Mouse (Mus musculus): ENCODE results near the gene Rufy3.
A peak's percentile ranks its signal among the peaks of the same experiment; 100 is the strongest.
"Not testable (repeated sequence)": the region's sequence is repeated elsewhere in the genome, so short reads cannot be mapped to it uniquely, and the experiment has no call there.

Gene Rufy3

GRCm38 (mm10) chr5:88564501-88565147, at the start of gene Rufy3:
Gene Rufy3 (plus strand): TSS chr5:88565040.
- DNase-seq (ENCODE audit: low spot score in 2 of 2): peak; percentile 70 to 80

- DNase-seq (ENCODE audit: low spot score in 2 of 2): peak in 1 of 2 experiments; percentile 33
Measured at GRCm38 (mm10) chr5:88519232-88519631, 45.6 kb upstream of the Rufy3 start.

- DNase-seq (ENCODE audit: low spot score in 2 of 2): no peak
Measured at GRCm38 (mm10) chr5:88527657-88528056, 37.2 kb upstream of the Rufy3 start, which contains the start of gene Jchain. Gene Jchain (minus strand): TSS chr5:88527891.

- DNase-seq (ENCODE audit: low spot score in 2 of 2): no peak
Measured at GRCm38 (mm10) chr5:88530908-88531307, 33.9 kb upstream of the Rufy3 start.

GRCm38 (mm10) chr5:88534697-88535096, 30.1 kb upstream of the Rufy3 start:
- DNase-seq (ENCODE audit: low spot score in 2 of 2): no peak

- DNase-seq (ENCODE audit: low spot score in 2 of 2): no peak
Measured at GRCm38 (mm10) chr5:88540845-88541244, 24.0 kb upstream of the Rufy3 start.

- DNase-seq (ENCODE audit: low spot score in 2 of 2): peak in 1 of 2 experiments; percentile 35
Measured at GRCm38 (mm10) chr5:88542651-88543282, 22.1 kb upstream of the Rufy3 start.

- DNase-seq (ENCODE audit: low spot score in 2 of 2): not testable (repeated sequence)
Measured at GRCm38 (mm10) chr5:88544411-88544810, 20.4 kb upstream of the Rufy3 start.

- no peak for DNase-seq (ENCODE audit: low spot score in 2 of 2)
Measured at GRCm38 (mm10) chr5:88545536-88545935, 19.3 kb upstream of the Rufy3 start.

- no peak for DNase-seq (ENCODE audit: low spot score in 2 of 2)
Measured at GRCm38 (mm10) chr5:88553271-88554085, 11.4 kb upstream of the Rufy3 start.

- DNase-seq (ENCODE audit: low spot score in 2 of 2): peak; percentile 93 to 94
Measured at GRCm38 (mm10) chr5:88554086-88554886, 10.6 kb upstream of the Rufy3 start, which contains the start of gene Utp3. Gene Utp3 (plus strand): TSS chr5:88554462.

GRCm38 (mm10) chr5:88558991-88559390, 5.8 kb upstream of the Rufy3 start:
- DNase-seq (ENCODE audit: low spot score in 2 of 2): no peak

GRCm38 (mm10) chr5:88561080-88561814, 3.6 kb upstream of the Rufy3 start:
- no peak for DNase-seq (ENCODE audit: low spot score in 2 of 2)

GRCm38 (mm10) chr5:88562863-88563780, 1.7 kb upstream of the Rufy3 start:
- DNase-seq (ENCODE audit: low spot score in 2 of 2): no peak

GRCm38 (mm10) chr5:88565148-88566033, 551 bp downstream of the Rufy3 start:
- peak; percentile 36 to 49 for DNase-seq (ENCODE audit: low spot score in 2 of 2)

- no peak for DNase-seq (ENCODE audit: low spot score in 2 of 2)
Measured at GRCm38 (mm10) chr5:88566034-88566841, 1.4 kb downstream of the Rufy3 start.

- DNase-seq (ENCODE audit: low spot score in 2 of 2): no peak
Measured at GRCm38 (mm10) chr5:88569541-88569940, 4.7 kb downstream of the Rufy3 start.

GRCm38 (mm10) chr5:88574829-88575228, 10.0 kb downstream of the Rufy3 start:
- DNase-seq (ENCODE audit: low spot score in 2 of 2): no peak
